Mouse (Mus musculus) liver, embryonic 16.5 days (tissue): ENCODE results near the gene Tada1. TPM values are rescaled to one million over a fixed set of nuclear protein-coding genes. Genes with fewer than 3 reads are reported as not detected.
A peak's percentile ranks its signal among the peaks of the same experiment; 100 is the strongest.

ENCODE experiments used
- ATAC-seq: fragments of 200-750 bp; cut with Nextera tagmentation; 2 replicates; pipeline ENCODE4 v1.8.0; 2017; ENCODE audit warnings: low read depth, mild to moderate bottlenecking, moderate number of reproducible peaks, moderate library complexity
- H3K27ac ChIP-seq: fragments of 300-500 bp; sonication (generic); 2 replicates; pipeline ENCODE4 v1.5.1; 2014; ENCODE audit warnings: mild to moderate bottlenecking, low read length
- H3K27me3 ChIP-seq: fragments of 300-500 bp; sonication (generic); 2 replicates; pipeline ENCODE4 v1.6.1; 2014; ENCODE audit warnings: low read depth, low read length, mixed read lengths; ENCODE audit not compliant: control insufficient read depth, insufficient read depth
- H3K36me3 ChIP-seq: fragments of 300-500 bp; sonication (generic); 2 replicates; pipeline ENCODE4 v1.6.1; 2014; ENCODE audit warnings: mild to moderate bottlenecking; ENCODE audit not compliant: control insufficient read depth, insufficient read depth
- H3K4me1 ChIP-seq: fragments of 300-500 bp; sonication (generic); 2 replicates; pipeline ENCODE4 v1.6.1; 2014; ENCODE audit warnings: low read depth, low read length, mixed read lengths; ENCODE audit not compliant: control insufficient read depth
- H3K4me2 ChIP-seq: fragments of 300-500 bp; sonication (generic); 2 replicates; pipeline ENCODE4 v1.6.1; 2014; ENCODE audit warnings: low read depth, low read length, mixed read lengths
- H3K4me3 ChIP-seq: fragments of 300-500 bp; sonication (generic); 2 replicates; pipeline ENCODE4 v1.5.1; 2014; ENCODE audit warnings: low read depth, mild to moderate bottlenecking, low read length
- H3K9ac ChIP-seq: fragments of 300-500 bp; sonication (generic); 2 replicates; pipeline ENCODE4 v1.6.1; 2014; ENCODE audit warnings: low read depth, low read length
- H3K9me3 ChIP-seq: fragments of 300-500 bp; sonication (generic); replicated peaks from 2 replicates; pipeline ENCODE4 v1.6.1; 2016; ENCODE audit warnings: low read length; ENCODE audit not compliant: control insufficient read depth
- WGBS: fragments of 180-500 bp; shearing (Covaris S2); extraction: QIAGEN DNeasy Blood & Tissue Kit; methylation state at CpG from one replicate; pipeline ENCODE4 v1.1.7; 2014; ENCODE audit not compliant: insufficient replicate concordance; 5-methylcytosine and 5-hydroxymethylcytosine counted together
- polyA plus RNA-seq: library from polyadenylated mRNA; unstranded; fragments of >200 nt; fragmentation: Nextera tagmentation; extraction: Ambion mirVana; gene quantifications from 2 replicates; pipeline ENCODE4 v1.2.1, GENCODE M21; 2015

Tada1 gene
- polyA plus RNA-seq, 1 experiment from 2014 or later = 16.7 TPM

DNA sequence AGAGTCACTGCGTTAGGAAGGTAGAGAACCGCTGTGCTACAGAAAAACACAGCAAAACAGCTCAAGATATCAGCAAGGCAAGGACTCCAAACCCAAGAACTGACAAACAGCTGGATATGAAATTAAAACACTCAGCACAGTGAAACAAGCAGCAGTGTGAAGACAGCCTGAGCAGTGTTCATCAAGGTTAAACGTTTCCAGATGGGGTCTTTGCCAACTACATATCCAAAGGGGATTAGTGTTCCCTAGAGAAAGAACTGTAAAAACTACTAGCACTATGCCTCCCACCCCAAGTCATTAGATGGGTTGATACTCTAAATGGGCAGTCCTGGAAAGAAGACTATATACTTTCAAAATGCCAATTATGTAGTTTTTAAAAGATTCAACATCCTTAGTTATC lies 29.6 kb upstream of the Tada1 start:
- WGBS = 71% methylated on average over 3 of the region's 3 CpGs
- H3K9me3 ChIP-seq = no peaks in the 10 kb centered on the region
- no peaks in the 10 kb centered on the region for H3K4me1 ChIP-seq
- no peak overlapping the region for H3K27ac ChIP-seq
- H3K27me3 ChIP-seq = no peaks in the 10 kb centered on the region
- no peak overlapping the region for H3K4me3 ChIP-seq
- H3K4me2 ChIP-seq = no peak overlapping the region
- H3K36me3 ChIP-seq = no peaks in the 10 kb centered on the region
- no peak overlapping the region for H3K9ac ChIP-seq
- no peak for ATAC-seq

DNA sequence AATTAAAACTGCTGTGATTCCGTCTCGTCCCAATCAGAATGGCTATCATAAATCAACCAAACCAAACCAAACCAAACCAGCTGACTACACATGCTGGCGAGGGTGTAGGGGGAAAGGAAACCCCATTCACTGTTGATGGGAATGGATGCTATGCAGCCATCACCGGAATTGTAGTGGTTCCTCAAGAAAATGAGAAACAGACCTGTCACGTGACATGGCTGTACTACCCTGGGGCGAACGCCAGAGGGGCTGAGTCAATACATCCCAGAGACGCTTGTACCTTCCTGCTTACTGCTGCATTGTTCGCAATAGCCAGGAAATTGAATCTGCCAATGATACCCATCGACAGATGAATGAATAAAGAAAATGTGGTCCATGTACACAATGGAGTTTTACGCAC lies 29.1 kb upstream of the Tada1 start:
- no peak overlapping the region for H3K4me3 ChIP-seq
- H3K27me3 ChIP-seq = no peaks in the 10 kb centered on the region
- H3K36me3 ChIP-seq = no peaks in the 10 kb centered on the region
- no peaks in the 10 kb centered on the region for H3K4me1 ChIP-seq
- no peak overlapping the region for H3K9ac ChIP-seq
- WGBS = 68% methylated on average over 11 of the region's 11 CpGs
- no peak overlapping the region for H3K27ac ChIP-seq
- no peak overlapping the region for H3K4me2 ChIP-seq
- ATAC-seq = no peak
- H3K9me3 ChIP-seq = no peaks in the 10 kb centered on the region

DNA sequence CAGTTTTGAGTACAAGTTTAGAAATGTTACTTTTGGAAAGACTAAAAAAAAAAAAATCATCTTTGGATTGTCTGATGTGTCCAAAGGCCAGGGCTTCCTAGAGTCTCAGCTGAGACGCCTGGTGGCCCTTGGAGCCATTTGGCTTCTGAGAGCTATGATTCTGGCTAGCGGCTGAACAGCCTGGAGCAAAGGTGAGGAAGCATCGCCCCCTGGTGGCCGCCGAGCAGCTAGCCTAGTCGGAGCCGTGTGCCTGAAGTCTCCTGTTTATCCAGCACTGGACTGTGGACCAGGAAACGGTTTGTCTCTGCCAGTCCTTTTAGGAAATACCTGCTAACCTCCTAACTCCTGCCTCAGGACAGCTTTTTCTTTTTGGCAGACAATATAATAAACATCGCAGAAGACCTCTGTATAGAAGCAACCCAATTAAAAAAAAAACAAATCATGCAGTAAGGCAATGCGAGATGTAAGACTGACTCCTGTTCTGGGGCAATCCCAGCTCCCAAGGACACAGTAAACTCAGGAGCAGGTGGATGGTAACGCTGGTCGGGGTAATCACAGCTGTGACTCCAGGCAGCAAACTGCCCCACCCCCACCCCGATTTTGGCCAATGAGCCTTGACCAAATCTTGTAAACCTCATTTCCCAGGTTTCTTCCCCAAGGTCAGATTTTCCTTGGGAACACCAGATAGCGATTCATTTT lies 18.6 kb upstream of the Tada1 start:
- no peak overlapping the region for H3K4me3 ChIP-seq
- H3K9me3 ChIP-seq = no peaks in the 10 kb centered on the region
- WGBS = 18% methylated on average over 14 of the region's 14 CpGs
- H3K36me3 ChIP-seq = no peaks in the 10 kb centered on the region
- no peaks in the 10 kb centered on the region for H3K27me3 ChIP-seq
- H3K27ac ChIP-seq = no peak overlapping the region
- no peak overlapping the region for H3K9ac ChIP-seq
- H3K4me1 ChIP-seq = no peaks in the 10 kb centered on the region
- ATAC-seq = peak; percentile 60
- H3K4me2 ChIP-seq = no peak overlapping the region

DNA sequence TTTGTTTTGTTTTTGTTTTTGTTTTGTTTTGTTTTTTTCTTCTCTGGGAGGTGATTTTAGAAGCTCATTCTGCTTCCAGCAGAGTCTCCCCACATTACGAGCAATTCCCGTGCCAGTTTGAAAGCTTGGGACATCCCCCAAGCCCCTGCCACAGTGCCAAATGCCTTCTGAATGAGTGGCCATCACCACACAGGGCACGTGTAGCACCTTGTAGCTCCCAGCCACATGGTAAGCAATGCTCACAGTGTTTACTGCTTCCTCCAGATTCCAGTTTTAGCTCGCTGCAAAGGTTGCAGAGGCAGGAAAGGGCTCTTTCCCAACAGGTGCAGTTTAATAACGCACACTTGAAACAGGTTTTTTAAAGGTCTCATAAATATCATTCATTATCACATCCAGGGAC lies 18.0 kb upstream of the Tada1 start:
- Histone ChIP-seq H3K27ac (no peak overlapping the region), H3K36me3 (no peaks in the 10 kb centered on the region), H3K4me2 (no peak overlapping the region), H3K27me3 (no peaks in the 10 kb centered on the region), H3K9ac (no peak overlapping the region), H3K4me3 (no peak overlapping the region), H3K4me1 (no peaks in the 10 kb centered on the region), H3K9me3 (no peaks in the 10 kb centered on the region)
- WGBS = 55% methylated on average over 5 of the region's 5 CpGs
- ATAC-seq = no peak

DNA sequence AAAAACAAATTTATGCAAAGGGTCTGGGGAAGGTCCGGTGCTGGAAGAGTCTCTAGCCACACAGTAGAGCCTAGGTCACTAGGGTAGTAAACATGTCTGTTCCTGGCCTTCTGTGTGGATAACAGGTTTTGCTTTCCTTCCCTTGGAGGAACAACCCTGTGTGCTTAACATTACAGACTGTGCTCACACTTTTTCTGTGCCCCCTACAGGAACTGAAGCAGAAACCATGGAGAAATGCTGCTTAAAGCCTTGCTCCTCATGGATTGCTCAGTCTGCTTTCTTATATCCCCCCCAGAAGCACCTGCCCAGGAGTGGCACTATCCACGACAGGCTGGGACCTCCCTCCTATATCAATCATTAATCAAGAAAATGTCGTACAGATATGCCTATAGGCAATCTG lies 17.1 kb upstream of the Tada1 start:
- 55% methylated on average over 3 of the region's 3 CpGs for WGBS
- Histone ChIP-seq H3K27ac (no peak overlapping the region), H3K27me3 (no peaks in the 10 kb centered on the region), H3K9me3 (no peaks in the 10 kb centered on the region), H3K36me3 (no peaks in the 10 kb centered on the region), H3K4me1 (no peaks in the 10 kb centered on the region), H3K4me3 (no peak overlapping the region), H3K4me2 (no peak overlapping the region), H3K9ac (no peak overlapping the region)
- ATAC-seq = no peak

DNA sequence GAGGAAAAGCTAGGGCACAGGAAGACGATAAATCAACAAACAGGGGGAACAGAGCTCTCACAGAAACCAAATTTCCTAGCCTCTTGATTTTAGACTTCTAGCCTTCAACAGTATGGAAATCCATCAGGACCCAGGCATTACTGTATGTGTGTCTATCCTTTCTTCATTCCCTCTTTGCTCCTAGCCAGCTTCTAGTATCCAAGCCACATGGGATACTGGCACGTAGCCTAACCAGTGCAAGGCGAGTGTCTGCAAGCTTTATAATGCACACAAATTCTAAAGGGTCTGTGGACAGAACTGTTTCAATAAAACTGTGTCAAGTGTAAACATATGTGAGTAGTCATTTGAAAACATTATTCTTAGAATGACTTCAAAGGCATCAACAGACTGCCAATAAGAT lies 16.2 kb upstream of the Tada1 start:
- no peak for ATAC-seq

DNA sequence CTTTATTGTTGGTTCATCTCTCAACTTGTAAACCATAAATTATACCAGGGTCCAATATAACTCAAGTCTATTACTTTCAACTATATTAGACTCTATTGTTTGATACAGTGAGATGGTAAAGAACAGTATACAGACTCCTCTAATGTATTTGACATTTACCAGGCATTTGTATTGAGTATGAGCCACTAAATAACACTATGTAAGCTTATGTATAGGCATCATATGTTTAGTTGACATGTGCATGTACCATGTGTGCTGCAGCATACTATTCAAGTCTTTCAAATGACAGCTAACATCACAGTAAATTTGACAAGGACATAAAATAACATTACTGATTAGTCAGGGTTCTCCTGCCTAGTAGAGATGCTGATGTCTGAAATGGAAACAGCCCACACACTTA lies 15.8 kb upstream of the Tada1 start:
- ATAC-seq = no peak
- Histone ChIP-seq H3K4me2 (no peak overlapping the region), H3K9ac (no peak overlapping the region), H3K9me3 (no peaks in the 10 kb centered on the region), H3K27me3 (no peaks in the 10 kb centered on the region), H3K4me1 (no peaks in the 10 kb centered on the region), H3K36me3 (no peaks in the 10 kb centered on the region), H3K27ac (no peak overlapping the region), H3K4me3 (no peak overlapping the region)

More for the DNA sequence above, 16.2 kb upstream of the Tada1 start:
- 67% methylated on average over 3 of the region's 3 CpGs for WGBS
- Histone ChIP-seq H3K4me1 (no peaks in the 10 kb centered on the region), H3K4me2 (no peak overlapping the region), H3K36me3 (no peaks in the 10 kb centered on the region), H3K9me3 (no peaks in the 10 kb centered on the region), H3K27me3 (no peaks in the 10 kb centered on the region), H3K27ac (no peak overlapping the region), H3K9ac (no peak overlapping the region), H3K4me3 (no peak overlapping the region)

DNA sequence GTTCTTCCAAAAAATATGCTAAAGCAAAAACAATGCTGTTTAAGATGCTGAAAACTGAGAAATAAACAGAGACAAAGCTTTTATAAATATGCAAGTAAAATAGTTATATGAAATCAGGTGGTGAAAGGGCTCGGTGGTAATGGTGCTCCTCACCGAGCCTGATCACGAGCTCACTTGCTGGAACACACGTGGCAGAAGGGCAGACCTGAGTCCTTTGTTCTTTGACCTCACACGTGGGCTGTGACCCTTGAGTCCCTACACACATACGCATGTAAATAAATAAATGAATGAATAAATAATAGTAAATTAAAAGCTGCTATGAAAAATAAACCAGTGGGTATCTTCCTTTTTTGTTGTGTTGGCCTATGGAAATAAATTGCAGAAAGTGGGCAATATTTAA lies 1.7 kb upstream of the Tada1 start:
- H3K4me1 ChIP-seq = peaks cover 14% of the 10 kb centered on the region
- H3K27me3 ChIP-seq = no peaks in the 10 kb centered on the region
- H3K4me3 ChIP-seq = no peak overlapping the region
- H3K27ac ChIP-seq = no peak overlapping the region
- no peak for ATAC-seq
- no peaks in the 10 kb centered on the region for H3K9me3 ChIP-seq
- no peak overlapping the region for H3K4me2 ChIP-seq
- no peak overlapping the region for H3K9ac ChIP-seq
- no peaks in the 10 kb centered on the region for H3K36me3 ChIP-seq
- 62% methylated on average over 6 of the region's 6 CpGs for WGBS

DNA sequence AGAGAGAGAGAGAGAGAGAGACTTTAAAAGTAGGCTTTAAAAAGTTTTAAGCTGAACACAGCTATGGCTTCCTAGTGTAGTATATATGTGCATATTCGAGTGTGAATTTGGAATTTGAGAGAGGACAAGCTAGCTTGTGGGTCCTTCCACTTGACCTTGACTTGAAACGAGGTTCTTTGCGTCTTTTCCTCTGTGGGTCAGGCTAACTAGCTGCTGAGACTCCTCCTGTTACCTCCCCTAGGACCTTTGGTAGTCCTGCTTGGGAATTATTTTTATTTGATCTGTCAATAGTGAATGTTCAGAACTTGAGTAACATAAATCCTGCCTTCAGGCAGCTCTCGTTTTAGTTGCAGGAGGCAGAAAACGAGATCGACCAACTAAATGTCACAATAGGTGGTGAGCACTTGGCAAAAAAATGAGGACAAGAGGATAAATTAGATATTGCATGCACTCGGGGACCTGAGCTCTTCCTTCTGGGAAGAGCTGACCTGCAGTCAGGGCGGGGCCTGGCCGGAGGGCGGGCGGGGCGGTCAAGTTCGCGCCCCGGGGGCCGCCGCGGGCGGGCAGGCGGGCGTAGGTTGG lies 375 bp upstream of the Tada1 start:
- WGBS = 6% methylated on average over 21 of the region's 21 CpGs
- H3K36me3 ChIP-seq = peaks cover 6% of the 10 kb centered on the region; the same call in 1 of the 2 replicates
- no peak for ATAC-seq
- H3K4me3 ChIP-seq = peak overlapping the region; percentile 91
- no peaks in the 10 kb centered on the region for H3K27me3 ChIP-seq
- H3K4me2 ChIP-seq = peak overlapping the region; percentile 88
- H3K4me1 ChIP-seq = peaks cover 14% of the 10 kb centered on the region
- peak overlapping the region; percentile 80 for H3K27ac ChIP-seq
- no peaks in the 10 kb centered on the region for H3K9me3 ChIP-seq
- H3K9ac ChIP-seq = peak overlapping the region; percentile 94
